Mouse (Mus musculus) cerebellum, postnatal 4 days (tissue): ENCODE measurements around the gene Myl12a.
A peak's percentile ranks its signal among the peaks of the same experiment; 100 is the strongest.
"Not testable (repeated sequence)": the region's sequence is repeated elsewhere in the genome, so short reads cannot be mapped to it uniquely, and the experiment has no call there.

Source experiments
- DNase-seq, 2 experiments: peaks; one replicate each; pipeline ENCODE4 v3.0.0; 2022; ENCODE audit warnings: low spot score in 2 of 2, mixed read lengths in 1 of 2

The Myl12a gene

GRCm38 (mm10) chr17:70989430-70989829 is 13.2 kb downstream of the Myl12a start:
- no peak for DNase-seq

- DNase-seq = no peak
Measured at GRCm38 (mm10) chr17:70988337-70988767, 14.3 kb downstream of the Myl12a start.

- DNase-seq = no peak
Measured at GRCm38 (mm10) chr17:70986831-70987660, 15.6 kb downstream of the Myl12a start.

GRCm38 (mm10) chr17:70986355-70986740 is 16.3 kb downstream of the Myl12a start:
- no peak for DNase-seq

GRCm38 (mm10) chr17:70985501-70986354 is 16.9 kb downstream of the Myl12a start:
- DNase-seq = no peak

GRCm38 (mm10) chr17:70979345-70980223 is 23.1 kb downstream of the Myl12a start:
- no peak for DNase-seq

GRCm38 (mm10) chr17:70977799-70978198 is 24.9 kb downstream of the Myl12a start:
- DNase-seq = no peak

GRCm38 (mm10) chr17:70974065-70974464 is 28.6 kb downstream of the Myl12a start:
- not testable (repeated sequence) for DNase-seq

- no peak for DNase-seq
Measured at GRCm38 (mm10) chr17:70973398-70973797, 29.3 kb downstream of the Myl12a start.

- no peak for DNase-seq
Measured at GRCm38 (mm10) chr17:70971206-70971605, 31.5 kb downstream of the Myl12a start.

GRCm38 (mm10) chr17:70968606-70969191 is 34.0 kb downstream of the Myl12a start:
- DNase-seq = no peak

- DNase-seq = no peak
Measured at GRCm38 (mm10) chr17:70967646-70968045, 35.0 kb downstream of the Myl12a start.

- no peak for DNase-seq
Measured at GRCm38 (mm10) chr17:70967191-70967590, 35.5 kb downstream of the Myl12a start.

- no peak for DNase-seq
Measured at GRCm38 (mm10) chr17:70966126-70966525, 36.6 kb downstream of the Myl12a start.

GRCm38 (mm10) chr17:70965281-70965680 is 37.4 kb downstream of the Myl12a start:
- DNase-seq = no peak

- peak; percentile 88 for DNase-seq
Measured at GRCm38 (mm10) chr17:70963546-70963945, 39.1 kb downstream of the Myl12a start.

- no peak for DNase-seq
Measured at GRCm38 (mm10) chr17:70951266-70951665, 51.4 kb downstream of the Myl12a start.

GRCm38 (mm10) chr17:70949171-70949570 is 53.5 kb downstream of the Myl12a start:
- DNase-seq = no peak

- DNase-seq = no peak
Measured at GRCm38 (mm10) chr17:70948721-70949120, 54.0 kb downstream of the Myl12a start.

- DNase-seq = no peak
Measured at GRCm38 (mm10) chr17:70943779-70944178, 58.9 kb downstream of the Myl12a start.
